Mouse (Mus musculus): ENCODE data around the gene Cxcr1.

GRCm38 (mm10) chr1:74199046-74199445 lies 4.6 kb upstream of the Cxcr1 start:
- TF ChIP-seq CTCF (IDR thresholded peaks at IDR 0.05) (no peak), POLR2A (IDR thresholded peaks at IDR 0.05; ENCODE audit: insufficient read depth, low read depth, low read length) (no peak), EP300 (IDR thresholded peaks at IDR 0.05; ENCODE audit: insufficient read depth, low read depth, low read length) (no peak)
